Mouse (Mus musculus) erythroblast, embryonic 14.5 days (primary cell): Measurements from ENCODE around the gene Taf8. TPM values are rescaled to one million over a fixed set of nuclear protein-coding genes. Genes with fewer than 3 reads are reported as not detected.

Experiments
- H3K27me3 ChIP-seq: 2 replicates; pipeline ENCODE4 v1.6.1; 2012; ENCODE audit warnings: inconsistent platforms; ENCODE audit not compliant: control insufficient read depth
- H3K36me3 ChIP-seq: 2 replicates; pipeline ENCODE4 v1.6.1; 2012; ENCODE audit warnings: mild to moderate bottlenecking, inconsistent platforms; ENCODE audit not compliant: control insufficient read depth
- H3K4me1 ChIP-seq: 2 replicates; pipeline ENCODE4 v1.6.1; 2012; ENCODE audit warnings: inconsistent platforms; ENCODE audit not compliant: control insufficient read depth
- H3K4me3 ChIP-seq: replicated peaks from 2 replicates; pipeline ENCODE3; 2012; ENCODE audit warnings: moderate library complexity, mild to moderate bottlenecking, inconsistent platforms
- H3K9me3 ChIP-seq: 2 replicates; pipeline ENCODE4 v1.6.1; 2012; ENCODE audit warnings: low read length, inconsistent platforms, mixed read lengths; ENCODE audit not compliant: control insufficient read depth
- GATA1 ChIP-seq: IDR thresholded peaks from 2 replicates; pipeline ENCODE4 v1.6.1; 2012; ENCODE audit warnings: low read length, inconsistent platforms, mixed read lengths
- TAL1 ChIP-seq: IDR thresholded peaks from 3 replicates; pipeline ENCODE4 v1.6.1; 2012; ENCODE audit warnings: low read length, inconsistent platforms, mixed read lengths
- polyA plus RNA-seq: library from polyadenylated mRNA; stranded (reverse); fragments of >175 nt; gene quantifications from 2 replicates; pipeline ENCODE4 v1.2.3, GENCODE M21; 2012

Taf8 gene
- polyA plus RNA-seq, 1 experiment = 4.3 TPM

DNA sequence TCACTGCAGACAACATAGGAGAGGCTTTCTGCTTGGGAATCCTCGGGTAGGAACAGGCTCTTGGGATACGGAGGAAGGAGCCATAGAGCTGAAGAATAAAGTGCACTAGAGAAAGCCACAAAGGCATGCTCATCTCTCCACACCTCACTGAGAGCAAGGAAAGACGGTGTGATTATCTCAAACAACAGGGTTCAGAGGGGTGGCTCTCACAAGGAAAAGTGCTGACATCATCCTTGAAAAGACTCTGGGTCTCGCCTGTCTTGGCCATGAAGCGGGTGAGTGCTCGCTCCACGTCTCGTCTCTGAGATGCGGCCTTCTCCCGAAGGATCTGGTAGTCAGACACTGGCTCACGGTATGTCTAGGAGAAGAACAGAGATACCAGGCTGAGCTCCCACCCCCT is 8.0 kb downstream of the Taf8 start:
- Histone ChIP-seq H3K4me3 (no peak overlapping the region), H3K36me3 (peaks cover 94% of the 10 kb centered on the region), H3K9me3 (no peaks in the 10 kb centered on the region), H3K27me3 (no peaks in the 10 kb centered on the region), H3K4me1 (peaks cover 35% of the 10 kb centered on the region)
- TF ChIP-seq GATA1 (no peak), TAL1 (no peak)

DNA sequence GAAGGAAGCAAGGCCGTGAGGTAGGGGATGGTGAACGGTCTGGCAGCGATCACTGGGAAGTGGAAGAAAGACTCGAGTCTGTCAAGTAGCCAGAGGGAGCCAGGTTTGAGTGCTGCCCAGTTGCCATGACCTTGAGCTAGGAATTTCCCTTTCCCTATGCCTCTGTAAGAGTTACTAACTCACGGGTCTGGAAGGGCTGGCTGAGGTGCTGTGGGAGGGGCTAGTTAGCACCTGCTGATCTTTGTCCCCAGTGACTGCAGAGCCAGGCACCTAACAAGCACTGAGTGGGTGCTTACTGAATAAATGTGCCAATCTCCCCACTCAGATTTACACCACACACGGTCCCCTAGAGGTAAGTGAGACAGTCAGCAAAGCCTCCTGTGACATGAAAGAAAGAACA is 8.4 kb downstream of the Taf8 start:
- Histone ChIP-seq H3K9me3 (no peaks in the 10 kb centered on the region), H3K27me3 (no peaks in the 10 kb centered on the region), H3K36me3 (peaks cover 94% of the 10 kb centered on the region), H3K4me3 (no peak overlapping the region), H3K4me1 (peaks cover 33% of the 10 kb centered on the region)
- TF ChIP-seq TAL1 = no peak
- TF ChIP-seq GATA1 = no peak

DNA sequence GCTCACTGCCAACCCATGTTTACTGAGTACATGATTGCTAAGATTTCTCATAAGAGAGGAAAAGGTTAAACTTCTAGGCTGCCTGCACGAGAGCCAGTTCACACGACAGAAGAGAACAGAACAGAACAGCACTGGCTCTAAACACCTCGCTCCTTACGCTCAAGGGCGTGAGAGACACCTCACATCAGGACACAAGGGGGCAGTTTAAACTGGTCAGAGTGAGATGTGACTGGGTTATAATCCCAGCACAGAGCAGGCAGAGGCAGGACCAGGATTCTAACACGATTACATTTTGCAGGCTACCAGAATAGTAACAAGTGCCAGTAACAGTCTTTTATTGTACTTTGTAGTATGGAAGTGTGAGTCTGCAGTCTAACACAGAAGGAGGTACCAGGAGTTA is 9.4 kb downstream of the Taf8 start:
- Histone ChIP-seq H3K36me3 (peaks cover 95% of the 10 kb centered on the region), H3K9me3 (no peaks in the 10 kb centered on the region), H3K27me3 (no peaks in the 10 kb centered on the region), H3K4me1 (peaks cover 33% of the 10 kb centered on the region), H3K4me3 (no peak overlapping the region)
- TF ChIP-seq TAL1 = no peak
- no peak for TF ChIP-seq GATA1

DNA sequence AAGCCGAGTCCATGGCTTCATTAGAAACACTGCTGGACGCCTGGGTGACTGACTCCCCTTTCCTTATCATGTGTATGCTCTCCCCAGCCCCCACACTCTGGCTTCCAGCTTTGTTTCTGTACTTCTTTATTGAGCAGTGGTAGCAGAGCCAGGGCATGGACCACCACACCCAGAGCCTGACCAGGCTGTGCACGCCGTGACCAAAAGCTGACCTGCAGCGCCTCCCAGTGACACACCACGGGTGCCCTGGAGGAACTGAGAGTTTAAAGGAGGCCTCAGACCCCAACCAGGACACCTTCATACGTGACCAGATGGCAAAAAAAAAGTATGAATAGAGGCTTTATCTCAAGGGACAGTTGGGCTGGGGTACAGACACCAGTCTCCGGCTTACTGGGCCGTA is 11.3 kb downstream of the Taf8 start:
- peaks cover 90% of the 10 kb centered on the region for H3K36me3 ChIP-seq

DNA sequence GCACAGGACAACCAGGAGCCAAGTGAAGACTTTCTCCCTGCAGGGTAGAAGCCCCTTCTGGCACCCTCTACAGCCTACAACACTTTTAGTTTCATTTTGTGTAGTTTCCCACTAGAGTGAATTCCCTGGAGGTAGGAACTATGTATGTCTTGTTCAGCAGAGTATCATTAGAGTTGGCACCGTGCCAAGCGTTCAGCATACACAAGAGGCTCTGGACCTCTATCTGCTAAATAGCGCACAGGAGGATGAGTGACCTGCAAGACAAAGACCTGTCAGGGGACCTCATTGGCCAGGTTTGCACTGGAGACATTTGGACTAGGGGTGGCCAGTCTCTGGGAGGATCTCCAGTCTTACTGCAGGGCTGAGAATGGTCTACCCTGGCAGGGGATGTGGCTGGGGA is 16.3 kb downstream of the Taf8 start:
- peaks cover 29% of the 10 kb centered on the region for H3K4me1 ChIP-seq
- no peaks in the 10 kb centered on the region for H3K27me3 ChIP-seq
- peaks cover 42% of the 10 kb centered on the region for H3K36me3 ChIP-seq
- no peak overlapping the region for H3K4me3 ChIP-seq
- TF ChIP-seq TAL1 (no peak), GATA1 (no peak)
- H3K9me3 ChIP-seq = no peaks in the 10 kb centered on the region

More for the DNA sequence above, 11.3 kb downstream of the Taf8 start:
- H3K9me3 ChIP-seq = no peaks in the 10 kb centered on the region
- TF ChIP-seq TAL1 (no peak), GATA1 (no peak)
- no peak overlapping the region for H3K4me3 ChIP-seq
- peaks cover 40% of the 10 kb centered on the region for H3K4me1 ChIP-seq
- H3K27me3 ChIP-seq = no peaks in the 10 kb centered on the region

DNA sequence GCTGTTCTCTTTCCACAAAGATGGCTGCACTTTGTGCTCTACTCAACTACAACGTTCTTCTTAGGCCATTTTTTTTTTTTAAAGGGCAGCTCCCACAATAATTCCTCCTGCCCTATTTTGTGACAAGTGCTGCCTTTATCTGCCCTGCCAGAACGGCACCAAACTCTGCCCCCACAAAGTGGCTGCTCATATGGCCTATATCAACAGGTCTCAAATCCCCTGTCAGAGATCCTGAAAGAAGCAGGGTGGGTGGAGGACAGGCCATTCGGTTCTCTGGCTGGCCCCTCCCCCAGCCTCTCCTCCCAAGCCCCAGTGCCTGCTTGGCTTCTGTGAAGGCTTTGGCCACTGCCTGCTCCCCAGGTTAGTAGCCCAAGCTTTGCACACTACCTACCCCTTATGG is 17.1 kb downstream of the Taf8 start:
- no peak for TF ChIP-seq TAL1
- no peak for TF ChIP-seq GATA1
- Histone ChIP-seq H3K4me1 (peaks cover 29% of the 10 kb centered on the region), H3K27me3 (no peaks in the 10 kb centered on the region), H3K9me3 (no peaks in the 10 kb centered on the region), H3K36me3 (peaks cover 34% of the 10 kb centered on the region), H3K4me3 (no peak overlapping the region)

DNA sequence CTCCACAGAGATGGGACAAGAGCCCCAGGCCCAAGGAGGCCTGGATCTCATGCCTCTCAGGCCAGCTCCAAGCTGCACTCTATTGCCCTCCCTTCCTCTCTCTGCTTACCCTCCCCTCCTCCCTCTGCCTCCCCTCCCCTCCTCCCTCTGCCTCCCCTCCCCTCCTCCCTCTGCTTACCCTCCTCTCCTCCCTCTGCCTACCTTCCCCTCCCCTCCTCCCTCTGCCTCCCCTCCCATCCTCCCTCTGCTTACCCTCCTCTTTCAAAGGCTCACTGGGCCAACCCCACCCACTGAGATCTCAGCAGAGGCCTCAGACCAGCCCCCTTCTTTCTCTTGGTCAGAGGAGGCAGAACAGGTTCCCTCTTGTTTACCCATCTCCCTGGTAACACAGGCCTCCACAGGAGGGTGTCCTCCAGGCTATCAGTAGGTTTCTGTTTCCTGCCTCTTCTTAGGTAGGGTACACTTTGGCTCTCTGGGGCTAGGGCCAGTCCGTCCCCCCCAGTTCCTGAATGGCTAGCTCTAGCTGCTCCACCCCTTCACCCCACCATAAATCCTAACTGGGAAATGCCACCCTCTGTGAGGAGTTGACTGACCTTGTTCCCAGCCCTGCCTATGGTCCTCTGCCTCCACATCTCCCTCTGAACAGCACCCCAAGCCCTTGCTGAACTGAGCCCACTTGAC is 17.7 kb downstream of the Taf8 start:
- peaks cover 28% of the 10 kb centered on the region for H3K36me3 ChIP-seq
- TF ChIP-seq TAL1 (no peak), GATA1 (no peak)
- H3K27me3 ChIP-seq = no peaks in the 10 kb centered on the region
- H3K4me3 ChIP-seq = no peak overlapping the region
- peaks cover 29% of the 10 kb centered on the region for H3K4me1 ChIP-seq
- H3K9me3 ChIP-seq = no peaks in the 10 kb centered on the region

DNA sequence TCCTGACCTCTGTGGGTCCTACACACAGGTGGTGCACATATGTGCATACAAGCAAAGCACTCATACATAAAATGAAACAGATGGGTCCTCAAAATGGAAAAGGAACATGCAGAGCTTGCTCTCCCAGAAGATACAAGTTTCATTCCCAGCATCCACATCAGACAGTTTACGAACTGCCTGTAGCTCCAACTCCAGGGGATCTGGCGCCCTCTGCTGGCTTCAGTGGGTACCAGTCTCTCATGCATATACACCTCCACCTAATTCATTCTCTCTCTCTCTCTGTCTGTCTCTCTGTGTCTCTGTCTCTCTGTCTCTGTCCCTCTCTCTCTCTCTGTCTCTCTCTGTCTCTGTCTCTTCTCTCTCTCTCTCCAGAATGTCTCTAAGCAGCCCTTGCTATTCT is 19.7 kb downstream of the Taf8 start:
- Histone ChIP-seq H3K27me3 (no peaks in the 10 kb centered on the region), H3K9me3 (no peaks in the 10 kb centered on the region), H3K4me3 (no peak overlapping the region), H3K36me3 (peaks cover 8% of the 10 kb centered on the region), H3K4me1 (peaks cover 29% of the 10 kb centered on the region)
- no peak for TF ChIP-seq TAL1
- no peak for TF ChIP-seq GATA1

DNA sequence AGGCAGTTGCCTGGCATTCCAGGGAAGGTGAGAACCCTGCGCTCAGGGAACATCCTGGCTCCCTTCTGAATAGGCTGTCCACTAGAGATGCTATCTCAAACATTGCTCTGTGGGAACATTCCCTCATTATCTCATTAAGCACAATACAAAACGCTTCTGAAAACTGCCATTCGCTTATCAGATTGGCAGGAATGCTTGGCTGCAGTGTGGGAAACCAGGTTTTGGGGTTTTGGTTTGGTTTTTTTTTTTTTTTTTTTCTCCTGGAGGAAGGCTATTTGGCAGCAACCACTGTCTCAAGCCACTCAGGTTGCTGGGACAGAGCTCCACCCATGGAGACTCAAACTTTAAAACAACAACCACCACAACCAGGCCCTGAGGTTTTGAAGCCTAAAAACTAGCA is 22.2 kb downstream of the Taf8 start:
- H3K4me1 ChIP-seq = peaks cover 9% of the 10 kb centered on the region

DNA sequence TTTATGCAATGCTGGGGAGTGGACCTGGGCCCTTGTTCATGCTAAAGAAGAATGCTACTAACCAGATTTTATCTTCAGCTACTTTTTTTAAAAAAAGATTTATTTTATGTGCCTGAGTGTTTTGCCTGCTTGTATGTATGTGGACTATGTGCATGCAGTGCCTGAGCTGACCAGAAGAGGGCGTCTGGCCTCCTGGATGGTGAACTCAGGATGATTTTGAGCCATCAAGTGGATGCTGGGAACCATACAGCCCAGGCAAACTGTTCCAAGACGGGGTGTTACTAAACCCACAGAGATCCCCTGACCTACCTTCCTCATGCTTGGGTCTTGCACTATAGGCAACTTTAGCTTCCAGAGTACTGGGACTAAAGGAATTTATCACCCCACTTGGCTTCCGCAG is 26.4 kb downstream of the Taf8 start:
- no peak for TF ChIP-seq GATA1
- Histone ChIP-seq H3K4me3 (no peak overlapping the region), H3K4me1 (peaks cover 5% of the 10 kb centered on the region), H3K27me3 (peaks cover 9% of the 10 kb centered on the region), H3K36me3 (no peaks in the 10 kb centered on the region), H3K9me3 (no peaks in the 10 kb centered on the region)

More for the DNA sequence above, 22.2 kb downstream of the Taf8 start:
- no peaks in the 10 kb centered on the region for H3K27me3 ChIP-seq
- H3K9me3 ChIP-seq = no peaks in the 10 kb centered on the region
- no peaks in the 10 kb centered on the region for H3K36me3 ChIP-seq
- TF ChIP-seq GATA1 (no peak), TAL1 (no peak)
- no peak overlapping the region for H3K4me3 ChIP-seq
